9 mouse cellular contexts compared by ENCODE assay signal in genomic region chr4:45612132-45612531, GRCm38 (mm10).
DNase-seq lines count a peak whose midpoint lies in the region; ATAC-seq lines count a peak whose summit lies in the region.
"Had no signal": no experiment of that assay in that cellular context is flagged by ENCODE, and none has a peak within 500 bp of the region (broad histone marks: within the 10 kb centered on the region; RNA-seq: fewer than 3 reads in every experiment).

No protein-coding gene starts in this region.

- no peak for ATAC-seq in heart, embryonic 11.5 days (replicated peaks; ENCODE audit: insufficient number of reproducible peaks, low FRiP score, low TSS enrichment)
- no peak; the same call in 1 of the 2 replicates for ATAC-seq in liver, embryonic 11.5 days (replicated peaks; ENCODE audit: low FRiP score)

- H3K4me3 ChIP-seq in heart, embryonic 11.5 days (ENCODE audit: low read depth, low read length), result no peak overlapping the region
- H3K4me3 ChIP-seq in liver, embryonic 11.5 days (ENCODE audit: low read depth, low read length), result no peak overlapping the region
- H3K4me3 ChIP-seq: hindbrain, embryonic 15.5 days had no signal

- peak; percentile 90 for DNase-seq in heart, adult 11 months
- peak; percentile 56 for DNase-seq in 3134 (ENCODE audit: extremely low read depth, insufficient read length, low spot score)
- peak; percentile 69 to 74 for DNase-seq in adrenal gland, adult 18-20 months (ENCODE audit: low spot score in 2 of 2)
- DNase-seq in gastrocnemius, adult 8-10 months (ENCODE audit: low spot score in 2 of 2), result peak; percentile 13 to 21
- peak; percentile 51 for DNase-seq in liver, embryonic 11.5 days (ENCODE audit: low spot score)
- DNase-seq in splenic B cell, adult 2 months (ENCODE audit: low read depth, low spot score), result peak; percentile 61
- DNase-seq in MN1 (ENCODE audit: low spot score), result no peak

- no peaks in the 10 kb centered on the region for H3K4me1 ChIP-seq in heart, embryonic 11.5 days (ENCODE audit: control insufficient read depth, insufficient read depth, low read length)
- H3K4me1 ChIP-seq in liver, embryonic 11.5 days (replicated peaks; ENCODE audit: control insufficient read depth, insufficient read depth, low read length), result no peaks in the 10 kb centered on the region

- H3K4me2 ChIP-seq in heart, embryonic 11.5 days, result no peak overlapping the region
- no peak overlapping the region for H3K4me2 ChIP-seq in liver, embryonic 11.5 days
- H3K4me2 ChIP-seq: hindbrain, embryonic 15.5 days had no signal

- WGBS in heart, embryonic 11.5 days (ENCODE audit: insufficient replicate concordance), result 41% methylated on average over 5 of the region's 5 CpGs
- WGBS in liver, embryonic 11.5 days, result 31% methylated on average over 5 of the region's 5 CpGs

- no peaks in the 10 kb centered on the region for H3K36me3 ChIP-seq in heart, embryonic 11.5 days (ENCODE audit: control insufficient read depth, insufficient read depth, low read length)
- no peaks in the 10 kb centered on the region for H3K36me3 ChIP-seq in liver, embryonic 11.5 days (ENCODE audit: control insufficient read depth, insufficient read depth, low read length)
- H3K36me3 ChIP-seq in splenic B cell, adult 2 months (ENCODE audit: control insufficient read depth, insufficient read depth, low read length, poor library complexity, severe bottlenecking), result no peaks in the 10 kb centered on the region
- H3K36me3 ChIP-seq: hindbrain, embryonic 15.5 days had no signal

- no peaks in the 10 kb centered on the region for H3K27me3 ChIP-seq in heart, embryonic 11.5 days (ENCODE audit: control insufficient read depth, insufficient read depth, low read length)
- no peaks in the 10 kb centered on the region for H3K27me3 ChIP-seq in liver, embryonic 11.5 days (replicated peaks; ENCODE audit: control insufficient read depth, insufficient read depth, low read length)
- no peaks in the 10 kb centered on the region for H3K27me3 ChIP-seq in splenic B cell, adult 2 months (ENCODE audit: control insufficient read depth, insufficient read depth, low read length, poor library complexity, severe bottlenecking)
- H3K27me3 ChIP-seq: hindbrain, embryonic 15.5 days had no signal

- H3K9ac ChIP-seq in heart, embryonic 11.5 days (ENCODE audit: low read depth, low read length), result no peak overlapping the region
- no peak overlapping the region for H3K9ac ChIP-seq in liver, embryonic 11.5 days (ENCODE audit: low read depth, low read length)
- H3K9ac ChIP-seq: hindbrain, embryonic 15.5 days had no signal

- no peaks in the 10 kb centered on the region for H3K9me3 ChIP-seq in heart, embryonic 11.5 days (replicated peaks; ENCODE audit: control insufficient read depth, low read length)
- no peaks in the 10 kb centered on the region for H3K9me3 ChIP-seq in liver, embryonic 11.5 days (ENCODE audit: control insufficient read depth, low read length)
- H3K9me3 ChIP-seq: hindbrain, embryonic 15.5 days had no signal

- no peak overlapping the region for H3K27ac ChIP-seq in heart, embryonic 11.5 days (ENCODE audit: low read depth, low read length)
- H3K27ac ChIP-seq in liver, embryonic 11.5 days (ENCODE audit: low read depth, low read length), result no peak overlapping the region
- H3K27ac ChIP-seq: hindbrain, embryonic 15.5 days had no signal
